Mouse (Mus musculus) kidney, embryonic 14.5 days (tissue): Measurements from ENCODE around the gene Pias4. TPM values are rescaled to one million over a fixed set of nuclear protein-coding genes. Genes with fewer than 3 reads are reported as not detected.

Source experiments
- ATAC-seq: fragments of 200-750 bp; cut with Nextera tagmentation; 2 replicates; pipeline ENCODE4 v1.8.0; 2017; ENCODE audit warnings: moderate number of reproducible peaks, mild to moderate bottlenecking, moderate TSS enrichment, moderate library complexity; ENCODE audit not compliant: low FRiP score, low TSS enrichment
- H3K27ac ChIP-seq: fragments of 300-500 bp; sonication (generic); 2 replicates; pipeline ENCODE4 v1.5.1; 2014; ENCODE audit warnings: low read depth, mild to moderate bottlenecking, low read length, moderate library complexity, mixed read lengths
- H3K27me3 ChIP-seq: fragments of 300-500 bp; sonication (generic); 2 replicates; pipeline ENCODE4 v1.6.1; 2014; ENCODE audit warnings: mild to moderate bottlenecking, low read length; ENCODE audit not compliant: control insufficient read depth, insufficient read depth
- H3K36me3 ChIP-seq: fragments of 300-500 bp; sonication (generic); 2 replicates; pipeline ENCODE4 v1.6.1; 2014; ENCODE audit warnings: low read length, mixed read lengths; ENCODE audit not compliant: control insufficient read depth, insufficient read depth
- H3K4me1 ChIP-seq: fragments of 300-500 bp; sonication (generic); 2 replicates; pipeline ENCODE4 v1.6.1; 2014; ENCODE audit warnings: low read length, mixed read lengths; ENCODE audit not compliant: control insufficient read depth, insufficient read depth
- H3K4me2 ChIP-seq: fragments of 300-500 bp; sonication (generic); replicated peaks from 2 replicates; pipeline ENCODE4 v1.6.1; 2014; ENCODE audit warnings: low read depth, mild to moderate bottlenecking, low read length
- H3K4me3 ChIP-seq: fragments of 300-500 bp; sonication (generic); 2 replicates; pipeline ENCODE4 v1.5.1; 2014; ENCODE audit warnings: mild to moderate bottlenecking, low read length
- H3K9ac ChIP-seq: fragments of 300-500 bp; sonication (generic); 2 replicates; pipeline ENCODE4 v1.6.1; 2014; ENCODE audit warnings: low read depth, mild to moderate bottlenecking, low read length, moderate library complexity
- H3K9me3 ChIP-seq: fragments of 300-500 bp; sonication (generic); 2 replicates; pipeline ENCODE4 v1.6.1; 2016; ENCODE audit warnings: low read length; ENCODE audit not compliant: control insufficient read depth
- WGBS: fragments of 180-500 bp; shearing (Covaris S2); extraction: QIAGEN DNeasy Blood & Tissue Kit; methylation state at CpG from one replicate; pipeline ENCODE4 v1.1.7; 2014; 5-methylcytosine and 5-hydroxymethylcytosine counted together
- polyA plus RNA-seq: library from polyadenylated mRNA; unstranded; fragments of >200 nt; fragmentation: Nextera tagmentation; extraction: Ambion mirVana; gene quantifications from 2 replicates; pipeline ENCODE4 v1.2.1, GENCODE M21; 2014

The Pias4 gene
- polyA plus RNA-seq, 1 experiment from 2014 or later: 48.4 TPM

DNA sequence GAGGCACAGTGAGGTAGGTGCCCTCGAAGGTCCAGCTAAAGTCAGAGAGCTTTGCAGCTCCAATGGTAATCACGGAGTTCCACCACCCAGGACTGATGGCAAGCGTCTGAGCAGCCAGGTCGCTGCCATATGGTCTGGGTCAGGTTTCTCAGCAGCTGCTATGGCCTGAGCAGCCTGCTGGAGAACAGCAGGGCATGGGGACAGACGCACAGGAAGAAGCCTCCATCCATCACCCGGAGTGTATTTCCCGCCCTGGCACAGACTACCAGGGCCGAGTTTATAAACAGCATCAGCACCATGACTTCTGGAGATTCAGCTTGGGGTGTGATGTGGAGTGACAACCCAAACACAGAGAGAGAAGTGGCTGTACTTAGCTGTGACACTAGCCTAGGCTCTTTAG lies 2.6 kb downstream of the Pias4 start:
- H3K27ac ChIP-seq: no peak overlapping the region
- H3K4me3 ChIP-seq: no peak overlapping the region
- ATAC-seq: no peak
- H3K36me3 ChIP-seq: peaks cover 38% of the 10 kb centered on the region
- no peaks in the 10 kb centered on the region for H3K9me3 ChIP-seq
- 37% methylated on average over 8 of the region's 8 CpGs for WGBS
- no peaks in the 10 kb centered on the region for H3K27me3 ChIP-seq
- H3K4me2 ChIP-seq: no peak overlapping the region
- peaks cover 19% of the 10 kb centered on the region for H3K4me1 ChIP-seq
- peak overlapping the region; percentile 37; the same call in 1 of the 2 replicates for H3K9ac ChIP-seq

DNA sequence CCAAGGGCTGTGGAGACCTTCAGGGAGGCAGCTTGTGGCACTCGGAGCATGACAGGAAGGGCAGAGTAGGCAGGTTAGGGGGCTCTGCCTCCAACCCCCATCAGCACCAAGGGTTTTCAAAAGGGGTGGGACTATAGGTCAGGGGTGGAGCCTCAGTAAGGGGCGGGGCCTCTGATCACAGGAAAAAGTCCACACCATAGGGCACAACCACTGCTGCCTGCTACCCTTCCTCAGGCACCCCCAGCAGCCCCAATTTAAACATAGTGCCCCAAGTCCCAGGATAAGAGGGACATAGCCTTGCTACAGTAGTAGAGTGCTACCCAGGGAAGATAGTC lies 5.4 kb downstream of the Pias4 start:
- WGBS: 38% methylated on average over 2 of the region's 2 CpGs
- Histone ChIP-seq H3K27ac (no peak overlapping the region), H3K9me3 (no peaks in the 10 kb centered on the region), H3K4me2 (no peak overlapping the region), H3K4me3 (no peak overlapping the region), H3K27me3 (no peaks in the 10 kb centered on the region), H3K36me3 (peaks cover 56% of the 10 kb centered on the region), H3K4me1 (peaks cover 13% of the 10 kb centered on the region), H3K9ac (no peak overlapping the region)
- no peak for ATAC-seq

DNA sequence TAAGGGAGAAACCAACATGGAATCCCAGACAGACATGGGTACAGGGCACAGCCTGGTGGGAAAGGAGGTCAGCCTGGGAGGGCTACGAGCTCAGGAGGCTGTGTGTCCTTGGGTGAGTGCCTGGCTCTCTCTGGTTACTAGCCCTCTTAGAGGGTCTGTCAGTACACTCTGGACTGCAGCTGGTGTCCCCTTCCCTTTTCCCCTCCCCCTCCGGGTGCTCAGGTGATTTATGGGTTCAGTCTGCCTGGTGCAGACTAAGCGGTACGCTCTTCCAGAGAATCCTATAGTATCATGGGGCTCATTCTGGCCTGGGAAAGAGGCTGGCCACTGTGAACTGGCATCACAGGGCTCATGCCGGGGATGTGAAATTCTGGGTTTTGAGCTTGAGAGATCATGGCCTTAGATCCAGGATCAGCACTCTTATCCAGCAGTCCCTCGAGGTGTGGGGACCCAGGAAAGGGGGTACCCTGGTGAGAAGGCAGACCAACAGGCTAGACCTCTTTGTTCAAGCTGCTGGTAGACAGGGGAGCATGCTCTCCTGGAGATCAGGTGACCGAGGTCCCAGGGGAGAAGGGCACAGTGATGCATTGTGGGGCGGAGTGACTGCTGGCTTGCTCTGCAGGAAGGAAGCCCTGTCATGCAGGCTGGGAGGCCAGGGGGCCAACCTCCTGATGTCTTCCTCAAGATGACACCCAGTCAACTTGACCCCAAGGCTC lies 6.0 kb downstream of the Pias4 start:
- Histone ChIP-seq H3K27me3 (no peaks in the 10 kb centered on the region), H3K4me3 (no peak overlapping the region), H3K36me3 (peaks cover 62% of the 10 kb centered on the region), H3K27ac (no peak overlapping the region), H3K9ac (no peak overlapping the region), H3K4me2 (no peak overlapping the region), H3K9me3 (no peaks in the 10 kb centered on the region), H3K4me1 (peaks cover 12% of the 10 kb centered on the region)
- 0 out of 2 replicates have a peak, but pooled peaks have one; percentile 21 for ATAC-seq
- 54% methylated on average over 8 of the region's 8 CpGs for WGBS

DNA sequence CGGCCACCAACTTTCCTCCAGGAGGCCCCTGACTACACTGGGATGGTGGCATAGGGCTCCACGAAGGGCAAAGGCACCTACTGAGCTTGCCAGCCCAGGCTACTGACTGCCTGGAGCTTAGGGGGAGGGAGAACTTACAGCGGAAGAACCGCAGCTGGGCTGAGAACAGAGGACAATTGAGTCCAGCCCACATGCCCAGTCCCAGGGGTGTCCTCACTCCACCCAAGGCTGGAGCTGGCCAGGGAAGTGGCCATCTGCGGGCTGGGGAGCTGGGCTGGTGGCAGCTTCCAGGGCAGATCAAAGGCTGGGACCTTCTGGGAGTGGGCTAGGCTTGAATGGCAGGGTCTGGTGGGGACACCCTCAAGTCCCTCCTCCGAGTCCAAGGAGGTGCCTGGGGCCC lies 13.0 kb downstream of the Pias4 start:
- WGBS: 82% methylated on average over 6 of the region's 6 CpGs
- no peak for ATAC-seq
- Histone ChIP-seq H3K27ac (no peak overlapping the region), H3K4me1 (no peaks in the 10 kb centered on the region), H3K9ac (no peak overlapping the region), H3K27me3 (no peaks in the 10 kb centered on the region), H3K9me3 (no peaks in the 10 kb centered on the region), H3K4me2 (no peak overlapping the region), H3K36me3 (peaks cover 77% of the 10 kb centered on the region), H3K4me3 (no peak overlapping the region)

DNA sequence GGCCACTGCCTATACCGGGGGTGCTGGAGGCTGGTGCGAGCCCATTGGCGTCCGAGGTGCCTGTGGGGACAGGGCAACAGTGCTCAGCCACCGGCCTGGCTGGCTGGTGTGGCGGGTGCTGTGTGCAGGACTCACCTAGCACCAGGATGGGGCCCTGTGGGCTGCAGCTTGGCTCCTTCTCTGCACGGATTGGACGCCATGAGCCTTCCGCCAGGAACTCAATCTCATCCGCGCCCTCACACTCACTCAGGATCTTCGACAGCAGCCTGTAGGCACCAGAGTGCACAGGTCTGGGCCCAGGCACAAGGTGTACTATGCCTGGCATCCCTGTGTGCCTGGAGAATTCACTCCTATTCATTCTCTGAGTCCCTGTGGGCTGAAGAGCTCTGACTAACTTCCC lies 13.4 kb downstream of the Pias4 start:
- Histone ChIP-seq H3K4me2 (no peak overlapping the region), H3K27me3 (no peaks in the 10 kb centered on the region), H3K4me1 (no peaks in the 10 kb centered on the region), H3K9ac (no peak overlapping the region), H3K27ac (no peak overlapping the region), H3K36me3 (peaks cover 80% of the 10 kb centered on the region), H3K4me3 (no peak overlapping the region), H3K9me3 (no peaks in the 10 kb centered on the region)
- WGBS: 91% methylated on average over 12 of the region's 12 CpGs
- no peak for ATAC-seq

DNA sequence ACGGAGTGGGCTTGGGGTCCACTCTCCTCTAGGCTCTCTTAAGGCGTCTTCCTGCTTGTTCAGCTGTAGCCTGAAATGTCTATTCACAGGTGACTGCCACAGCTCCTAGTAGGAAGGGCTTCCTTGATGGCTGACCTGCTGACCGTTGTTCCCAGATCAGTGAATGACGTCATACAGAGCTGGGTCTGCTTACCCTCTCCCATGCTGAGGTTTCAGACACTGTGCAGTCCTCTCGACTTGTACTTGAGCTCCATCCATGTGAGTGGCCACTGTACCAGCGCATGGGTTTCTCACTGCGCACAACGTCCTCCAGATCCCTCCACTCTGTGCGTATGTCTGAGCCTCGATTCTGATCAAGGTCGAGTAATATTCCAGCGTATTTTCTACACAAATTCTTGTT lies 15.1 kb downstream of the Pias4 start:
- Histone ChIP-seq H3K4me1 (no peaks in the 10 kb centered on the region), H3K36me3 (peaks cover 85% of the 10 kb centered on the region), H3K27ac (0 out of 2 replicates have a peak overlapping the region, but pooled peaks have one; percentile 17), H3K4me2 (no peak overlapping the region), H3K9me3 (no peaks in the 10 kb centered on the region), H3K27me3 (no peaks in the 10 kb centered on the region), H3K9ac (no peak overlapping the region), H3K4me3 (no peak overlapping the region)
- ATAC-seq: no peak
- WGBS: 71% methylated on average over 12 of the region's 12 CpGs

DNA sequence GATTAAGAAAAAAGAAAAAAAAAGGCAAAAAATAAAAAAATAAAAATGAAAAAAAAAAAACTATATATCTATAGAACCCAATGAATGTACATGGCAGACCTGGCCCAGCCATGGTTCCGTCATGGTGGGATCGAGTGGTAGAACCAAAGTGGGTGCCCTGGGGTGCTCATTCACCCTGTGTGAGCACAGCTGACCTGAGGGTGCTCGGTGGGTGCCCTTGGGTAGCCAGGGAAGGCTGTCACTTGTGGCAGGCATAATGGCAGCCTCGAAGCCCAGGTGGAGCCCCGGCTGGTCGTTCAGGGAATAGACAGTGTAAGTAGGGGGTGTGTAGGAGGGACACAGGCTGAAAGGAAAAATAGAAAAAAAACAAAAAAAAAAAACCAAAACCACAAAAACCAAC lies 16.5 kb downstream of the Pias4 start:
- no peak for ATAC-seq
- Histone ChIP-seq H3K9ac (no peak overlapping the region), H3K9me3 (no peaks in the 10 kb centered on the region), H3K36me3 (peaks cover 86% of the 10 kb centered on the region), H3K27me3 (no peaks in the 10 kb centered on the region), H3K27ac (no peak overlapping the region), H3K4me1 (no peaks in the 10 kb centered on the region), H3K4me3 (no peak overlapping the region), H3K4me2 (no peak overlapping the region)
- WGBS: 78% methylated on average over 6 of the region's 6 CpGs

DNA sequence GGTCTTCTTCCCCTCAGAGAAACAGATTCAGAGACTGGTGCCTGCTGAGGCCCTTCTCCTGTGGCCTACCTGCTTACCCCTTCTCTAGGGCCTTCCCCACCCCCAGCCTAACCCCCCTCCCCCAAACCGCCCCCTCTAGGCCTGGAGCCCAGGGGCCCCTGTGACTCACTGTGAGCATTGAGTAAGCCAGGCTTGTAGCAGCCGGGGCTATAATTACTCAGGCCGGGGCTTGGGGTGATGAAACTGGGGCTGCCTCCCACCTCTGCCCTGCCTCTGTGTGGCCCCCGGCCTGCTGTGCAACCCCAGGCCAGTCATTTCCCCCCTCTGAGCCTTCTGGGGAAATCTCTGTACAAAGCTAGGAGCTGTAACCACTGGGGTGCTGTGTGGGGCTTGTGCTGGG lies 21.4 kb downstream of the Pias4 start:
- no peaks in the 10 kb centered on the region for H3K9me3 ChIP-seq
- no peak for ATAC-seq
- peaks cover 4% of the 10 kb centered on the region; the same call in 1 of the 2 replicates for H3K4me1 ChIP-seq
- H3K4me2 ChIP-seq: no peak overlapping the region
- 93% methylated on average over 4 of the region's 4 CpGs for WGBS
- H3K27me3 ChIP-seq: no peaks in the 10 kb centered on the region
- H3K36me3 ChIP-seq: peaks cover 73% of the 10 kb centered on the region
- no peak overlapping the region for H3K9ac ChIP-seq
- no peak overlapping the region for H3K27ac ChIP-seq
- H3K4me3 ChIP-seq: no peak overlapping the region

DNA sequence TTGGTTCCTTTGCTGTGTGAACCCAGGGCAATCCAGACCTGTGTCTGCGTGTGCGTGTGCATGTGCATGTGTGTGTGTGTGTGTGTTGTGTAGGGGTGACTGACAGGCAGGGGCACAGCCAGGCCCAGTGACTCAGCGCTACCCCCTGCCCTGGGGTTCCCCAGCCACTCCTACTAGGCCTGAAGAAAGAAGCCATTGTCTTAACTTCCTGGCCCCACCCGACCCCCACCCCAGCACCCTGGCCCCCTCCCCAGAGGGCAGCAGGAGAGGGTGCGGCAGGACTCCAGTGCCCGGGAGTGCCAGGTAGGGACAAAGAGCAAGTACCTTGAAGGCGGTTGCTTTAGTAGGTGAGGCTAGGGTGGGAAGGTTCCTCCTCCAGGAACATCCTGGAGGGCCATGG lies 21.9 kb downstream of the Pias4 start:
- no peak overlapping the region for H3K9ac ChIP-seq
- H3K4me1 ChIP-seq: peaks cover 9% of the 10 kb centered on the region
- H3K27me3 ChIP-seq: no peaks in the 10 kb centered on the region
- no peak overlapping the region for H3K27ac ChIP-seq
- H3K4me2 ChIP-seq: no peak overlapping the region
- H3K9me3 ChIP-seq: no peaks in the 10 kb centered on the region
- no peak overlapping the region for H3K4me3 ChIP-seq
- ATAC-seq: no peak
- H3K36me3 ChIP-seq: peaks cover 73% of the 10 kb centered on the region
- WGBS: 76% methylated on average over 7 of the region's 7 CpGs
